ENCODE assay signal across 9 mouse cellular contexts in the genomic region with DNA sequence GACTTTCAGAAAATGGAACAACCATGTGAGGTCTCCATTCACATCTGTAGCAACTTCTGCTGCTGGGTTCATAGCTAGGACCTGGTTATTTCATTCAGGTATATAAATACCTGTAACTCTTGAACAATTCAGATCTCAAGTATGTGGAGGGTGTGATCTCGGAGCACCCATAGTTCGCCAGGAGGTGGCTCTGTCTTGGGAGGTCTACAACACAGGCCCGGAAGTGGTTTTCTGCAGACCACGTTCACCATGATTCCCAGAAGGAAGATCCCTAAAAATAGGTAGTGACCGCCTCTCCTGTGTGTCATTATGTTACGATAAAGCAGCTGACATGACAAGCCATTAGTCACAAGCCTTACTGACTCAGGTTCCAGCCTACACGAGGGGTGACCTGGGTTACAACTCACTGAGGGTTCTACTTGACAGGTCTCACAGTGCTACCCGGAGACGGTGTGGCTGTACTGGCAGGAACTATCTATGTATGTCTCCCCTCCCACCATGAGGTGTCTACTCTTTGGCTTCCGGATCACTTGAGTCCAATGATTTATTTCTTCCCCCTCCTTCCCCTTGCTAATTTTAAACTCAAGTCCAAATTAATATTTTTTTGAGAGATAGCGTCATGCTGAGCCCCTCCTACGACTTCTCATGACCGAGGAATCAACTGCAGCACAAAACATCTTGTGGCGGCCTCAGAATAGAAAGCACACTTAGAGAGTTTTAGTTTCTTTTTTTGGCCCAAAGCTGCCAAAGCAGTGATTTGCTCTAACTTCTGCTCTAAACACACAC. TPM values are rescaled to one million over a fixed set of nuclear protein-coding genes. Genes with fewer than 3 reads are reported as not detected.
DNase-seq lines count a peak whose midpoint lies in the region; ATAC-seq and TF ChIP-seq lines count a peak whose summit lies in the region.
"Had no signal": no experiment of that assay in that cellular context is flagged by ENCODE, and none has a peak within 500 bp of the region (broad histone marks: within the 10 kb centered on the region; RNA-seq: fewer than 3 reads in every experiment).

No protein-coding gene starts in this region.

- H3K36me3 ChIP-seq in forebrain, postnatal 0 days (ENCODE audit: insufficient read depth): no peaks in the 10 kb centered on the region
- no peaks in the 10 kb centered on the region for H3K36me3 ChIP-seq in hindbrain, embryonic 16.5 days (ENCODE audit: control insufficient read depth, insufficient read depth, low read length)

- in situ Hi-C loops in Patski (cut with MboI; ENCODE audit: low pct_unique_long_range_greater_than_20kb): no loop called here

- no peak overlapping the region for H3K4me3 ChIP-seq in forebrain, postnatal 0 days (ENCODE audit: low read depth, low read length)
- H3K4me3 ChIP-seq in hindbrain, embryonic 16.5 days (ENCODE audit: low read length): no peak overlapping the region
- H3K4me3 ChIP-seq: forebrain, embryonic 12.5 days had no signal

- no peak overlapping the region for H3K9ac ChIP-seq in forebrain, postnatal 0 days
- H3K9ac ChIP-seq in hindbrain, embryonic 16.5 days (ENCODE audit: low read depth, low read length): no peak overlapping the region
- H3K9ac ChIP-seq: forebrain, embryonic 12.5 days had no signal

- no peaks in the 10 kb centered on the region for H3K9me3 ChIP-seq in forebrain, postnatal 0 days (ENCODE audit: low read length)
- no peaks in the 10 kb centered on the region for H3K9me3 ChIP-seq in hindbrain, embryonic 16.5 days (ENCODE audit: control insufficient read depth, low read length)
- H3K9me3 ChIP-seq: forebrain, embryonic 12.5 days had no signal

- ATAC-seq in Patski: no peak
- ATAC-seq in forebrain, postnatal 0 days: no peak
- ATAC-seq in hindbrain, embryonic 16.5 days: no peak

- WGBS in forebrain, postnatal 0 days: 88% methylated on average over 14 of the region's 14 CpGs
- 83% methylated on average over 14 of the region's 14 CpGs for WGBS in hindbrain, embryonic 16.5 days

- no peak overlapping the region for H3K4me2 ChIP-seq in forebrain, postnatal 0 days (ENCODE audit: low read depth)
- H3K4me2 ChIP-seq in hindbrain, embryonic 16.5 days (ENCODE audit: low read length): no peak overlapping the region
- H3K4me2 ChIP-seq: forebrain, embryonic 12.5 days had no signal

- DNase-seq in layer of hippocampus, adult 11-12 months (ENCODE audit: low spot score): peak; percentile 11
- no peak for DNase-seq in layer of hippocampus, adult 8-10 months (ENCODE audit: low spot score in 2 of 2)
- no peak for DNase-seq in Patski (ENCODE audit: low read depth, low spot score)
- DNase-seq in heart, postnatal 4 days: peak; percentile 34
- DNase-seq in naive thymus-derived CD4-positive, alpha-beta T cell, adult 2 months (ENCODE audit: low read depth): peak; percentile 57
- DNase-seq in forebrain, postnatal 0 days: no peak
- DNase-seq in cerebellum, postnatal 25 days: no peak

- CTCF ChIA-PET in Patski (lab: Charles Lee): interaction anchor here (0.9 to 1.9 kb wide), 2 partner anchors 11 to 32 kb away, joined by 3 to 9 read pairs; no protein-coding TSS in a partner anchor

- H3K4me1 ChIP-seq in forebrain, postnatal 0 days (ENCODE audit: insufficient read depth): no peaks in the 10 kb centered on the region
- no peaks in the 10 kb centered on the region for H3K4me1 ChIP-seq in hindbrain, embryonic 16.5 days (ENCODE audit: control insufficient read depth, insufficient read depth, low read depth, low read length)
- H3K4me1 ChIP-seq: forebrain, embryonic 12.5 days had no signal

- no peaks in the 10 kb centered on the region for H3K27me3 ChIP-seq in Patski
- no peaks in the 10 kb centered on the region for H3K27me3 ChIP-seq in forebrain, postnatal 0 days (ENCODE audit: insufficient read depth, low read length)
- H3K27me3 ChIP-seq in hindbrain, embryonic 16.5 days (replicated peaks; ENCODE audit: control insufficient read depth, insufficient read depth, low read length): no peaks in the 10 kb centered on the region
- H3K27me3 ChIP-seq: forebrain, embryonic 12.5 days had no signal

- POLR2A ChIA-PET in Patski (lab: Charles Lee): no interaction called here

- H3K27ac ChIP-seq in forebrain, postnatal 0 days (ENCODE audit: low read depth, low read length): no peak overlapping the region
- no peak overlapping the region for H3K27ac ChIP-seq in hindbrain, embryonic 16.5 days (ENCODE audit: low read depth, low read length)
- H3K27ac ChIP-seq: forebrain, embryonic 12.5 days had no signal

- peak; percentile 8 for TF ChIP-seq CTCF in Patski (IDR thresholded peaks at IDR 0.05)
- TF ChIP-seq CTCF in forebrain, postnatal 0 days (IDR thresholded peaks at IDR 0.05; ENCODE audit: low read depth): no peak

RNA-seq across cellular contexts. Expression of gene Igf2bp2, which starts 44.2 kb away (rescaled TPM):
- under 1 TPM in 3 of 4 experiments, not detected in 1; 0.06 to 0.40 (median 0.39) TPM for total RNA-seq in layer of hippocampus, adult 8-10 months (2022)
- polyA plus RNA-seq in Patski (2021): 30.7 TPM
- total RNA-seq in heart, postnatal 4 days (2021): 10 to 100 TPM; 23.9 to 24.8 TPM
- total RNA-seq in forebrain, postnatal 0 days (2014; rRNA removed): 11.2 and 12.2 TPM in 2 replicates
- 4.7 and 5.6 TPM in 2 replicates for polyA plus RNA-seq in forebrain, postnatal 0 days (2015; fragmentation: Nextera tagmentation; extraction: Ambion mirVana)
- 13.0 and 20.1 TPM in 2 replicates for polyA plus RNA-seq in hindbrain, embryonic 16.5 days (2015; fragmentation: Nextera tagmentation; extraction: Ambion mirVana)

Comparison
In these comparisons a context has a peak if more than half of its experiments do, and no peak if none do; other contexts are left out.
1. DNase-seq: peak in layer of hippocampus, adult 11-12 months (single experiment), heart, postnatal 4 days (single experiment) and naive thymus-derived CD4-positive, alpha-beta T cell, adult 2 months (single experiment); none in layer of hippocampus, adult 8-10 months (0 of 2), Patski (single experiment), forebrain, postnatal 0 days (single experiment) and cerebellum, postnatal 25 days (0 of 2).